Mouse (Mus musculus): Measurements from ENCODE around the gene Dnah6. TPM values are rescaled to one million over a fixed set of nuclear protein-coding genes. Genes with fewer than 3 reads are reported as not detected.

Dnah6 gene
- polyA plus RNA-seq, 2 experiments: 0.04 to 0.06 TPM

DNA sequence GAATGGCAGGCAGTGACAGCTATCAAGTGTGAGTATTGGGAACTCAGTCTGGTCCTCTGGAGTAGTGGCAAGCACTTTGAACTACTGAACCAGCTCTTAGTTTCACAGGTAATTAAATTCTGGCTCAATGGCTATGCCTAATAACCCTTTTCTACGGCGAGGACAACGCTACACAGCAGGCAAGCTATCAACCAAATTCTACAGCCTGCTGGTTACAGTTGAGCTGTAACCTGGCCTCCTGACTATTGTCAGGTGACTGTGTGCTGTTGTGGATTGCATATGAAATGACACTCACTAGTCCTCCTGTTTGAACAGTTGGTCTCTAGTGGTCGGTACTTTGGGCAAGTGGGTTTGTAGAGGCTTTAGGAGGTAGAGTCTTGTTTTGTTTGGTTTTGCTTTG is 162.3 kb downstream of the Dnah6 start:
- no peak for ATAC-seq (ENCODE audit: low FRiP score, low read depth)
- Histone ChIP-seq H3K4me3 (replicated peaks; ENCODE audit: low read length) (no peak overlapping the region), H3K9me3 (ENCODE audit: control insufficient read depth, low read length) (0 out of 2 replicates have a peak, but pooled peaks cover 7% of the 10 kb centered on the region), H3K4me1 (ENCODE audit: control insufficient read depth, insufficient read depth, low read length) (no peaks in the 10 kb centered on the region), H3K9ac (ENCODE audit: low read depth, low read length, severe bottlenecking) (no peak overlapping the region), H3K36me3 (ENCODE audit: control insufficient read depth, insufficient read depth, low read length) (no peaks in the 10 kb centered on the region), H3K4me2 (replicated peaks; ENCODE audit: low read depth, low read length, severe bottlenecking) (no peak overlapping the region), H3K27me3 (ENCODE audit: control insufficient read depth, insufficient read depth, low read length) (no peaks in the 10 kb centered on the region), H3K27ac (replicated peaks; ENCODE audit: low read depth, low read length) (no peak overlapping the region)
- no peak for TF ChIP-seq POLR2A (IDR thresholded peaks at IDR 0.05; ENCODE audit: borderline replicate concordance, extremely low read depth, insufficient read depth, insufficient read length)
- WGBS: 55% methylated on average over 4 of the region's 4 CpGs
- no peak for DNase-seq (ENCODE audit: low spot score)

DNA sequence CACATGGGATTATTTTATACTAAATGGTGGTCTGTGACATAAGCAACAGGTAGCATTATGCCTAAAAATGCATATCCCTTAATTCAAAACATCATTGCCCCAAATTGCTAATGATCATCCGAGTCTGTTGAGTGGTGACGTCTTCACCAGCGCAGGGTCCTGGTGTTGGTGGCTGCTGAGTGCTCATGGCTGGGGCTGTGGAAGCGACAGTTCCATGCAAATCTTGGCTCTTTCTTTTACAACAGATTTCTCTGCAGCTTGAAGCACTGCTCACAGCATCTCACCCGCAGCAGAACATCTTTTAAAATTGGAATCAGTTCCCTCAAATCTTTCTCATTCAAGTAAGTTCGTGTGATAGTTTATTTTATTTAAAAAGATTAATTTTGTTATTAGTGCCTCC is 166.1 kb downstream of the Dnah6 start:
- H3K4me1 ChIP-seq (ENCODE audit: control insufficient read depth, insufficient read depth, low read length): no peaks in the 10 kb centered on the region
- no peaks in the 10 kb centered on the region for H3K36me3 ChIP-seq (ENCODE audit: control insufficient read depth, insufficient read depth, low read length)
- H3K4me3 ChIP-seq (replicated peaks; ENCODE audit: low read length): no peak overlapping the region
- H3K9me3 ChIP-seq (ENCODE audit: control insufficient read depth, low read length): 0 out of 2 replicates have a peak, but pooled peaks cover 7% of the 10 kb centered on the region
- DNase-seq (ENCODE audit: low spot score): no peak
- no peaks in the 10 kb centered on the region for H3K27me3 ChIP-seq (ENCODE audit: control insufficient read depth, insufficient read depth, low read length)
- no peak overlapping the region for H3K4me2 ChIP-seq (replicated peaks; ENCODE audit: low read depth, low read length, severe bottlenecking)
- TF ChIP-seq POLR2A (IDR thresholded peaks at IDR 0.05; ENCODE audit: borderline replicate concordance, extremely low read depth, insufficient read depth, insufficient read length): no peak
- ATAC-seq (ENCODE audit: low FRiP score, low read depth): no peak
- no peak overlapping the region for H3K27ac ChIP-seq (replicated peaks; ENCODE audit: low read depth, low read length)
- 94% methylated on average over 6 of the region's 6 CpGs for WGBS
- no peak overlapping the region for H3K9ac ChIP-seq (ENCODE audit: low read depth, low read length, severe bottlenecking)

DNA sequence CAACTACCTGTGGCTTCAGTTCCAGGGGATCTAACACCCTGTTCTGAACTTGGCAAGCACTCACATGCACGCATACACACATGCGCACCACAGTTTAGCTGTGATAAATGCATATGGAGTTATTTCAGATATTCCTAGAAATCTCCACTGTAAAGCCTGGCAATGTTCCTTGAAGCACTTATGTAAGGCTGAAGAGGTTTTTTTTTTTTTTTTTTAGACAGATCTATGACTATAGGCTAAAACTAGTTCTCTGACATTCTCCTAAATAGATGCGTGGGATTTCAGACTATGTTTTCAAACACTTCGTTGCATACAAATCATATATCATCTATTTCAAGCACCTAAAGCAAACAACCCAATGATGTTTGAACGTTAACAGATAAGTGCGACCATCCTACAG is 166.6 kb downstream of the Dnah6 start:
- 92% methylated on average over 6 of the region's 6 CpGs for WGBS
- H3K9ac ChIP-seq (ENCODE audit: low read depth, low read length, severe bottlenecking): no peak overlapping the region
- no peak overlapping the region for H3K4me3 ChIP-seq (replicated peaks; ENCODE audit: low read length)
- no peaks in the 10 kb centered on the region for H3K36me3 ChIP-seq (ENCODE audit: control insufficient read depth, insufficient read depth, low read length)
- H3K9me3 ChIP-seq (ENCODE audit: control insufficient read depth, low read length): 0 out of 2 replicates have a peak, but pooled peaks cover 7% of the 10 kb centered on the region
- H3K4me1 ChIP-seq (ENCODE audit: control insufficient read depth, insufficient read depth, low read length): no peaks in the 10 kb centered on the region
- H3K4me2 ChIP-seq (replicated peaks; ENCODE audit: low read depth, low read length, severe bottlenecking): no peak overlapping the region
- no peak for TF ChIP-seq POLR2A (IDR thresholded peaks at IDR 0.05; ENCODE audit: borderline replicate concordance, extremely low read depth, insufficient read depth, insufficient read length)
- ATAC-seq (ENCODE audit: low FRiP score, low read depth): no peak
- no peaks in the 10 kb centered on the region for H3K27me3 ChIP-seq (ENCODE audit: control insufficient read depth, insufficient read depth, low read length)
- no peak for DNase-seq (ENCODE audit: low spot score)
- H3K27ac ChIP-seq (replicated peaks; ENCODE audit: low read depth, low read length): no peak overlapping the region

DNA sequence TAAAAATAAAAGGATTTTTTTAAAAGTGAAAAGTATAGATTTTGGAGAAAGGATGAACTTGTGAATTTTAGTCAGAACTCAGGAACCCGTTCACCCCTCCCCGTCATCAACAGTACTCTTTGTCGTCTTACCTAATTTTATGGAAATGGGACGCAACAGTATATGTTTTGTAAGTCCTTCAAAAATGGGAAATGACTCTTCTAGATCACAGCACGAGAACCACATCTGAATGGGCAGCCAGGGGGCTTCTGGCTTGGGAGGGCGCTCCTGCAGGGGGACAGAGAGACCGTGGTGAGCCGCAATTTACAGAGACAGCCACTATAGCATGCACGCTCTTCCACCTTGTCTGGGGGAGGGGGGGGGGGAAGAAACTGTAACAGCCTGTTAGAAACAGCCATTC is 167.9 kb downstream of the Dnah6 start:
- DNase-seq (ENCODE audit: low spot score) (no peak), ATAC-seq (ENCODE audit: low FRiP score, low read depth) (no peak)
- TF ChIP-seq POLR2A (IDR thresholded peaks at IDR 0.05; ENCODE audit: borderline replicate concordance, extremely low read depth, insufficient read depth, insufficient read length): no peak
- 0 out of 2 replicates have a peak, but pooled peaks cover 7% of the 10 kb centered on the region for H3K9me3 ChIP-seq (ENCODE audit: control insufficient read depth, low read length)
- no peaks in the 10 kb centered on the region for H3K27me3 ChIP-seq (ENCODE audit: control insufficient read depth, insufficient read depth, low read length)
- H3K9ac ChIP-seq (ENCODE audit: low read depth, low read length, severe bottlenecking): no peak overlapping the region
- H3K4me1 ChIP-seq (ENCODE audit: control insufficient read depth, insufficient read depth, low read length): no peaks in the 10 kb centered on the region
- 87% methylated on average over 9 of the region's 9 CpGs for WGBS
- no peak overlapping the region for H3K4me3 ChIP-seq (replicated peaks; ENCODE audit: low read length)
- no peak overlapping the region for H3K4me2 ChIP-seq (replicated peaks; ENCODE audit: low read depth, low read length, severe bottlenecking)
- no peak overlapping the region for H3K27ac ChIP-seq (replicated peaks; ENCODE audit: low read depth, low read length)
- H3K36me3 ChIP-seq (ENCODE audit: control insufficient read depth, insufficient read depth, low read length): no peaks in the 10 kb centered on the region

DNA sequence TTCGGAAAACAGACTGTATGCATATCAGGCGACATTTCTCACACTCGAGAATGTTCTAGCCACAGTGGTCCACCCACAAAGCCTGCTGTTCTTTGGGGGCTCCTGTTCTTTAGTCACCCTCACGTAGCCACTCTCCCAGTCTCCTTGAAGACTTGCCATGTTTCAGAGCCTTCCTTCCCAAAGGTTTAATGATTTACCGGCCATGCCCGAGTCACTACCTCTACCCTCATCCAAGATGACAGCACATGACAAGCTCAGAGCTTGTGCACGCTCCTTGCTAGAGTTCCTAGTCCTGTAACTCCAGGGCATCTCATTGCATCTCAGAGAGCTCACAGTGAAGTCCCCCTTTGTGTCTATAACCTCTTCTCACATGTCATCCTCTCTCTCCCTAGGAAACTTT is 174.2 kb downstream of the Dnah6 start:
- H3K9me3 ChIP-seq (ENCODE audit: control insufficient read depth, low read length): no peaks in the 10 kb centered on the region
- no peaks in the 10 kb centered on the region for H3K27me3 ChIP-seq (ENCODE audit: control insufficient read depth, insufficient read depth, low read length)
- DNase-seq (ENCODE audit: low spot score) (no peak), ATAC-seq (ENCODE audit: low FRiP score, low read depth) (no peak)
- no peak overlapping the region for H3K9ac ChIP-seq (ENCODE audit: low read depth, low read length, severe bottlenecking)
- no peak for TF ChIP-seq POLR2A (IDR thresholded peaks at IDR 0.05; ENCODE audit: borderline replicate concordance, extremely low read depth, insufficient read depth, insufficient read length)
- H3K4me2 ChIP-seq (replicated peaks; ENCODE audit: low read depth, low read length, severe bottlenecking): no peak overlapping the region
- H3K4me3 ChIP-seq (replicated peaks; ENCODE audit: low read length): no peak overlapping the region
- no peaks in the 10 kb centered on the region for H3K4me1 ChIP-seq (ENCODE audit: control insufficient read depth, insufficient read depth, low read length)
- no peaks in the 10 kb centered on the region for H3K36me3 ChIP-seq (ENCODE audit: control insufficient read depth, insufficient read depth, low read length)
- no peak overlapping the region for H3K27ac ChIP-seq (replicated peaks; ENCODE audit: low read depth, low read length)
- 75% methylated on average over 7 of the region's 7 CpGs for WGBS

DNA sequence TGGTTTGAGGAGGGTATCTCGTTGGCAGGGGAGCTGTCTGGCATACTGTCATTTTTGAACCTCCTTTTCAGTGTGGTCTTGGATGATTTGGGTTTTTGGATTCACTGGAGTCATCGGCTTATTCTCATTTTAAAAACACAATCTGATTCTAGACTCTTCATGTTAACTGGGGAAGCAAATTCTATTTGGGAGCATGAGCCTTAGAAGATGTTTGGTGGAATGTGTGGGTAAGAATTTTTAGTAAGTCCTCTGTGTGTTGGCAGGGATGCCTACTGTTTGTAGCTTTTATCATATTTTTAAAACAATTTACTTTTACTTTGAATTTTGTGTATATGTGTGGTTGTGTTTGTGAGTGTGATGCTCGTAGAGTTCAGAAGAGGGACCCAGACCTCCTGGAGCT is 175.5 kb downstream of the Dnah6 start:
- DNase-seq (ENCODE audit: low spot score) (no peak), ATAC-seq (ENCODE audit: low FRiP score, low read depth) (no peak)
- Histone ChIP-seq H3K9ac (ENCODE audit: low read depth, low read length, severe bottlenecking) (no peak overlapping the region), H3K27ac (replicated peaks; ENCODE audit: low read depth, low read length) (no peak overlapping the region), H3K27me3 (ENCODE audit: control insufficient read depth, insufficient read depth, low read length) (no peaks in the 10 kb centered on the region), H3K4me3 (replicated peaks; ENCODE audit: low read length) (no peak overlapping the region), H3K4me2 (replicated peaks; ENCODE audit: low read depth, low read length, severe bottlenecking) (no peak overlapping the region), H3K36me3 (ENCODE audit: control insufficient read depth, insufficient read depth, low read length) (no peaks in the 10 kb centered on the region), H3K4me1 (ENCODE audit: control insufficient read depth, insufficient read depth, low read length) (no peaks in the 10 kb centered on the region), H3K9me3 (ENCODE audit: control insufficient read depth, low read length) (no peaks in the 10 kb centered on the region)
- no peak for TF ChIP-seq POLR2A (IDR thresholded peaks at IDR 0.05; ENCODE audit: borderline replicate concordance, extremely low read depth, insufficient read depth, insufficient read length)
- 73% methylated on average over 3 of the region's 3 CpGs for WGBS
